Mouse (Mus musculus): ENCODE data around the gene Gm13199. TPM values are rescaled to one million over a fixed set of nuclear protein-coding genes. Genes with fewer than 3 reads are reported as not detected.

Gene Gm13199
- polyA plus RNA-seq, 1 experiment: 2.1 TPM

DNA sequence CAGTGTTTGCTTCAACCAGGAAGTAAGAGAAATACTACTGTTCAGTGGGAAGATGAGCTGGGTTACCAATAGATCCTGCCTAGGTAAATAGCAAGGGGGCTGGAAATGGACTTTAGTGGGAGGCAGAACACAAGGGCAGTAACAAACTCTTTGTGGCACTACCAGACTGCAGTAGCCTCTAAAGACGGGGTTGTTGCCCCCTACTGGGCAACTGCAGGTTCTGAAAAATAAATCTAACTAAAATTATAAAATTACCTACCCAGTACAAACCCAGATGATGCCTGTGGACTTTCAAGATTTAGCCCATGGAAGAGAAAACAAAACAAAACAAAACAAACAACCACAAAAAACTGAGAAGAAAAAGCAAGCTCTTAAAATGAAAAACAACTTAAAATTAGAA is 38.5 kb downstream of the Gm13199 start:
- no peaks in the 10 kb centered on the region for H3K27me3 ChIP-seq (replicated peaks; ENCODE audit: control insufficient read depth, insufficient read depth, low read length)
- H3K36me3 ChIP-seq (ENCODE audit: control insufficient read depth, insufficient read depth, low read length): no peaks in the 10 kb centered on the region; the same call in none of the 2 replicates
- 15% methylated on average over 1 of the region's 1 CpGs for WGBS
- no peak for DNase-seq
- no peak overlapping the region for H3K4me3 ChIP-seq (ENCODE audit: insufficient read depth, low read depth, low read length)
- no peaks in the 10 kb centered on the region; the same call in 1 of the 2 replicates for H3K4me1 ChIP-seq (ENCODE audit: control insufficient read depth, insufficient read depth, low read length)
- peak; percentile 30; the same call in 1 of the 2 replicates for TF ChIP-seq CTCF (conservative IDR thresholded peaks at IDR 0.05; ENCODE audit: insufficient read depth, insufficient read length, low read depth, low read length)
- TF ChIP-seq POLR2A (IDR thresholded peaks at IDR 0.05; ENCODE audit: low read depth, low read length): no peak
- no peak overlapping the region for H3K27ac ChIP-seq (ENCODE audit: insufficient read depth, low read depth, low read length)

DNA sequence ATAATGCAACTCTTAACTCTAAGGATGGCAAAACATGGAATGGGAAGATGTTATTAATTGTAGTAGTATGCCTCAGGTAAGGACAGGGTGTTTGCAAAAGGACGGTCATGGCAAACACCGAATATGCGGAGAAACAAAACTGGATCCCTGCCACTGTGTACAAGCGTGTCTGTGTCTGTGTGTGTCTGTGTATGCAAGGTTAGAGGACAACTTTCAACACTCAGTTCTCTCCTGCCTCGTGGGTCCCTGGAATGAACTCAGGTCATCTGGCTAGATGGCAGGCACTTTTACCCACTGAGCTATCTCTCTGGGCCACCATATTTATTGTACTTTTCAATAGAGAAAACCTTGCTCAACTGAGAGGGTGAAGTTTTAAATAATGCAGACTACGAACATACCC is 40.3 kb downstream of the Gm13199 start:
- Histone ChIP-seq H3K36me3 (ENCODE audit: control insufficient read depth, insufficient read depth, low read length) (no peaks in the 10 kb centered on the region; the same call in none of the 2 replicates), H3K4me3 (ENCODE audit: insufficient read depth, low read depth, low read length) (no peak overlapping the region), H3K27ac (ENCODE audit: insufficient read depth, low read depth, low read length) (no peak overlapping the region), H3K27me3 (replicated peaks; ENCODE audit: control insufficient read depth, insufficient read depth, low read length) (no peaks in the 10 kb centered on the region), H3K4me1 (ENCODE audit: control insufficient read depth, insufficient read depth, low read length) (no peaks in the 10 kb centered on the region; the same call in 1 of the 2 replicates)
- TF ChIP-seq POLR2A (IDR thresholded peaks at IDR 0.05; ENCODE audit: low read depth, low read length): no peak
- WGBS: 93% methylated on average over 6 of the region's 6 CpGs
- no peak for DNase-seq

DNA sequence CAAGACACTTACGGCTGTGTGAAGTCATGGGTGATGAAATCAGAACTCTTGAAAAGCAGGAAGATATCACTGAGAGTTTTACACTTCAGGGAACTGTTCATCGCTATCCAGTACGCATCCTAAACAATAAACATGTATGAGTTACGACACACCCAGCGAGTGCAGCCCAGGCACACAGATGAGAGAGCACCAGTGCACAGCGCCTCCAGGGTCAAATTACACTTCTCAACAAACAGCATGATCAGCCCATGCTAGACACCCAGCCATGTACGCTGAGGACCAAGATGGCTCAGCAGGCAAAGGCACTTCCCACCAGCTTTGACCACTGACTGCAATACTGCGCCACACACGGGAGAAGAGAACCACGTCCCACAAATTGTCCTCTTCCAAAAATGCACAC is 41.5 kb downstream of the Gm13199 start:
- H3K4me3 ChIP-seq (ENCODE audit: insufficient read depth, low read depth, low read length): no peak overlapping the region
- TF ChIP-seq POLR2A (IDR thresholded peaks at IDR 0.05; ENCODE audit: low read depth, low read length): no peak
- no peak for TF ChIP-seq CTCF (conservative IDR thresholded peaks at IDR 0.05; ENCODE audit: insufficient read depth, insufficient read length, low read depth, low read length)
- H3K4me1 ChIP-seq (ENCODE audit: control insufficient read depth, insufficient read depth, low read length): no peaks in the 10 kb centered on the region; the same call in 1 of the 2 replicates
- WGBS: 71% methylated on average over 10 of the region's 10 CpGs
- H3K27me3 ChIP-seq (replicated peaks; ENCODE audit: control insufficient read depth, insufficient read depth, low read length): no peaks in the 10 kb centered on the region
- no peaks in the 10 kb centered on the region; the same call in 1 of the 2 replicates for H3K36me3 ChIP-seq (ENCODE audit: control insufficient read depth, insufficient read depth, low read length)
- no peak for DNase-seq
- H3K27ac ChIP-seq (ENCODE audit: insufficient read depth, low read depth, low read length): no peak overlapping the region

Other genes starting within 250 kb of the Gm13199 start
- 0.80 and 1.0 TPM in 2 replicates for gene Camk1d, start 148.4 kb downstream of the Gm13199 start, polyA plus RNA-seq (2012; rRNA removed)
- gene Nudt5, start 17.9 kb downstream of the Gm13199 start, polyA plus RNA-seq (2012; rRNA removed): 9.3 and 13.2 TPM in 2 replicates
- 71.5 and 74.7 TPM in 2 replicates for gene Cdc123, start 17.8 kb downstream of the Gm13199 start, polyA plus RNA-seq (2012; rRNA removed)
- 23.3 and 26.7 TPM in 2 replicates for gene Sec61a2, start 32.5 kb upstream of the Gm13199 start, polyA plus RNA-seq (2012; rRNA removed)
- 25.2 and 27.0 TPM in 2 replicates for gene Dhtkd1, start 79.9 kb upstream of the Gm13199 start, polyA plus RNA-seq (2012; rRNA removed)
- gene Upf2, start 88.5 kb upstream of the Gm13199 start, polyA plus RNA-seq (2012; rRNA removed): 2.8 and 4.3 TPM in 2 replicates